Mouse (Mus musculus): ENCODE data around the gene Smg7. TPM values are rescaled to one million over a fixed set of nuclear protein-coding genes. Genes with fewer than 3 reads are reported as not detected.
"Not testable (repeated sequence)": the region's sequence is repeated elsewhere in the genome, so short reads cannot be mapped to it uniquely, and the experiment has no call there.

Smg7 gene
- polyA plus RNA-seq, 1 experiment, result 23.5 TPM

DNA sequence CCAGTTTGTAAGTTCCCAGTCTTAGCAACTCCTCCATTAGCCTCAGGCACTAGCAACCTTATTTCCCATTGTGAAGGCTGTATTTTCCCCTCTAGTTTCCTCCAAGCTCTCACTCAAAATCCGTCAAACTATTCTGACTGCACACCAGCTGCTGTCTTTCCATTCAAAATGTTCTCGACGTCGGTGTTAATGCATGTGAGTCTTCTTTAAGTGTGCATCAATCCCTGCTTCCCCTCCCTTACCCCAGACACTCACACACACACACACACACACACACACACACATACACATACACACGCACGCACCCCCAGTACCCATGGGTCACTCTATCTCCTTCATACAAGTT, 1.1 kb downstream of the Smg7 start:
- no peak overlapping the region for H3K27ac ChIP-seq (ENCODE audit: insufficient read depth, low read depth, low read length)

DNA sequence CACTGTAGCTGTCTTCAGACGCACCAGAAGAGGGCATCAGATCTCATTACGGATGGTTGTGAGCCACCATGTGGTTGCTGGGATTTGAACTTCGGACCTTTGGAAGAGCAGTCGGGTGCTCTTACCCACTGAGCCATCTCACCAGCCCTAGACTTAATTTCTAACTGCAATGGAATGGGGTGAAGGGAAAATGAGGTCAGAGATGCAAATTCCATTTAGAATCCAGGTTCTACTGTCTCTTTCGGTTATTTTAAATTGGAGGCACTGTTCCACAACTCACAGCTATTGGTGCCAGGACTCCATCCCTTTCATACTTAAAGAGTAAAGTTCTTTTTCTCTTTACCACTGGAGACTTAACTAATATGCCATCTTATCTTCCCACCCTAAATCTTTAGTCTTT, 14.4 kb downstream of the Smg7 start:
- H3K36me3 ChIP-seq (ENCODE audit: control insufficient read depth, insufficient read depth, low read length); H3K27ac ChIP-seq (ENCODE audit: insufficient read depth, low read depth, low read length); H3K27me3 ChIP-seq (ENCODE audit: control insufficient read depth, insufficient read depth, low read length); H3K4me3 ChIP-seq (ENCODE audit: low read depth, low read length); H3K4me1 ChIP-seq (ENCODE audit: control insufficient read depth, insufficient read depth, insufficient read length, low read length): not testable (repeated sequence)
- 75% methylated on average over 4 of the region's 5 CpGs for WGBS

More for the DNA sequence above, 1.1 kb downstream of the Smg7 start:
- Histone ChIP-seq H3K4me3 (ENCODE audit: low read depth, low read length) (peak overlapping the region; percentile 99), H3K27me3 (ENCODE audit: control insufficient read depth, insufficient read depth, low read length) (no peaks in the 10 kb centered on the region), H3K4me1 (ENCODE audit: control insufficient read depth, insufficient read depth, insufficient read length, low read length) (no peaks in the 10 kb centered on the region), H3K36me3 (ENCODE audit: control insufficient read depth, insufficient read depth, low read length) (peaks cover 5% of the 10 kb centered on the region; the same call in 1 of the 2 replicates)
- WGBS, result 2% methylated on average over 6 of the region's 6 CpGs
- TF ChIP-seq POLR2A (IDR thresholded peaks at IDR 0.05; ENCODE audit: low read depth, low read length), result no peak
- no peak for TF ChIP-seq CTCF (IDR thresholded peaks at IDR 0.05; ENCODE audit: extremely low read depth, insufficient read length, insufficient replicate concordance, low read depth, low read length)

DNA sequence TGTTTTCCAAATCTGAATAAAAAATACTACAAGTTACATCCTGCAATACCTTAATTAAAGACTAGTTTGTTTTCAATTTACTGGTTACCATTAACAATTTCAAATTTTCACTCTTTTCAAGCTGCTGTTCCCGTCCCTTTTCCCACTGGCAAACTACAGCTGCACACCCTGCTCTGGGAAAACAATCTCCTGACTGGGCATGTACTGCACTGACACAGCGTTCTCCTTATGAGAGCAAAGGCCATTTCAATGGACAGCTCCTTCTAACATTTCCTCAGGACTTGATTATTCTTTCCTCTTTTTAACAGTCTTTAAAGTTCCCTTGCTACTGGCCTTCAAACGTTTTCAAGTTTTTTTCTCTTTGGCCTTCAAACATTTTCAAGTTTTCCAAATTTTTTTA, 31.4 kb downstream of the Smg7 start:
- H3K4me3 ChIP-seq (ENCODE audit: low read depth, low read length), result no peak overlapping the region
- H3K4me1 ChIP-seq (ENCODE audit: control insufficient read depth, insufficient read depth, insufficient read length, low read length), result no peaks in the 10 kb centered on the region
- no peaks in the 10 kb centered on the region for H3K27me3 ChIP-seq (ENCODE audit: control insufficient read depth, insufficient read depth, low read length)
- no peak for TF ChIP-seq POLR2A (IDR thresholded peaks at IDR 0.05; ENCODE audit: low read depth, low read length)
- TF ChIP-seq CTCF (IDR thresholded peaks at IDR 0.05; ENCODE audit: extremely low read depth, insufficient read length, insufficient replicate concordance, low read depth, low read length), result no peak
- peaks cover 22% of the 10 kb centered on the region for H3K36me3 ChIP-seq (ENCODE audit: control insufficient read depth, insufficient read depth, low read length)
- 70% methylated on average over 3 of the region's 3 CpGs for WGBS
- no peak overlapping the region for H3K27ac ChIP-seq (ENCODE audit: insufficient read depth, low read depth, low read length)

DNA sequence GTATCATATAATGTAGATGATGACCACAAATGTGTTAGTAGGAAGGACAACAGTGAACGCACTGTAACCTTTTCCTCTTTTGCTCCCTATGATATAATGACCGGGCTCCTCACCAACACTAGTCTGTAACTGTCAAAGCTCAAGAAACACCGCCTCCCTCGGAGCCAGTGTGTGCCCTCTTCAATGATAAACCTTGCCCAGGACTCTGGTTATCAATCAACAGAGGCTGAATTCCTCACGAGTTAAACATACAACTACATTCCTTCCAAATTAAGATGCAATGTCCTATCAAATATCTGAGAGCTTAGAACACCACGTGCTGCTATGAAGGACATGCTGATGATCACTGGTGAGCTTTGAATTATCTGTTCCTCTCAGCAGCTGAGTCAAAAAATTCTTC, 32.5 kb downstream of the Smg7 start:
- peaks cover 26% of the 10 kb centered on the region for H3K36me3 ChIP-seq (ENCODE audit: control insufficient read depth, insufficient read depth, low read length)
- WGBS, result 80% methylated on average over 6 of the region's 6 CpGs
- no peak overlapping the region for H3K27ac ChIP-seq (ENCODE audit: insufficient read depth, low read depth, low read length)
- no peak overlapping the region for H3K4me3 ChIP-seq (ENCODE audit: low read depth, low read length)
- H3K4me1 ChIP-seq (ENCODE audit: control insufficient read depth, insufficient read depth, insufficient read length, low read length), result no peaks in the 10 kb centered on the region
- TF ChIP-seq POLR2A (IDR thresholded peaks at IDR 0.05; ENCODE audit: low read depth, low read length) (no peak), CTCF (IDR thresholded peaks at IDR 0.05; ENCODE audit: extremely low read depth, insufficient read length, insufficient replicate concordance, low read depth, low read length) (no peak)
- H3K27me3 ChIP-seq (ENCODE audit: control insufficient read depth, insufficient read depth, low read length), result no peaks in the 10 kb centered on the region

DNA sequence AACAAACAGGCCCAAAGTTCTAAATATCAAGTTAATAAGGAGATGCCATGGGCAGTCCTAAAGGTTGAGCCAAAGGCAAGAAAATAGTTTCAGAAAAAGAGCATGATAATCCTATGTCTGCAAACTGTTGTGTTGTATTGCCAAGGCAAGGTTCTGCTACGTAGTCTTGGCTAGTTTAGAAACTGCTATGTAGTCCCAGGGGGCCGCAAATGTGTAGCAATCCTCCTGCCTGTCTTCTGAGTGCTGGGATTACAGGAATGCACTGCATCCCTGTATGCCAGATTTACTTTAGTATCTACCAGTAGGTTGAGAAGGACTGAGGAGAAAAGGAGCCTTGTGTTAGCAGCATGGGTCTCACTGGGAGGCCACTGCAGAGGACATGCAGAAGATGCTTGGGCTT, 55.6 kb downstream of the Smg7 start:
- H3K36me3 ChIP-seq (ENCODE audit: control insufficient read depth, insufficient read depth, low read length), result peaks cover 61% of the 10 kb centered on the region
- WGBS, result 96% methylated on average over 2 of the region's 2 CpGs
- TF ChIP-seq CTCF (IDR thresholded peaks at IDR 0.05; ENCODE audit: extremely low read depth, insufficient read length, insufficient replicate concordance, low read depth, low read length) (no peak), POLR2A (IDR thresholded peaks at IDR 0.05; ENCODE audit: low read depth, low read length) (no peak)
- no peaks in the 10 kb centered on the region for H3K27me3 ChIP-seq (ENCODE audit: control insufficient read depth, insufficient read depth, low read length)
- H3K4me3 ChIP-seq (ENCODE audit: low read depth, low read length), result no peak overlapping the region
- no peaks in the 10 kb centered on the region for H3K4me1 ChIP-seq (ENCODE audit: control insufficient read depth, insufficient read depth, insufficient read length, low read length)
- H3K27ac ChIP-seq (ENCODE audit: insufficient read depth, low read depth, low read length), result no peak overlapping the region

DNA sequence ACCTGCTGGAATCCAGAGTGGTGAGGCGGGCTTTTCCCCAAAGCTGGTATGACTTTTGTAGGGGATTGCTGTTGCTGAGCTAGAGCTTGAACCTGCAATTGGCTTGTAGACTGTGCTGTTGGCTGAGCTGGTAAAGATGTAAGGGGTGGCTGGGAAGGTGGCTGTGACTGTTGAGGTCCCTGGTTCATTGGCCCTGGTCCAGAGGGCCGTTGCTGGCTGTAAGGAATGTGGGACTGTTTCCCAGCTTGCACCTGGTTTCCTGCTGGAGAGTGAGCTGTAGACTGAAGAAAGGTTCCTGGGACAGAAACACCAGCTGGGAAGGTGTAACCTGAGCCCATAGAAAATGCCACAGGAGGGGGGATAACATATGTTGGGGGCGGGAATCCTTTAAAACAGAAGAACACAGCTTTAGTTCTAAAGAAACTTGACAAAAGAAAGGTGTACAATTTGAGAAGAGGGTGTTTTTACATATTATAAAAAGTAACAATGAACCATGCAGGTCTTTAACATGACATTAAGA, 57.2 kb downstream of the Smg7 start:
- peaks cover 60% of the 10 kb centered on the region for H3K36me3 ChIP-seq (ENCODE audit: control insufficient read depth, insufficient read depth, low read length)
- no peaks in the 10 kb centered on the region for H3K27me3 ChIP-seq (ENCODE audit: control insufficient read depth, insufficient read depth, low read length)
- H3K4me1 ChIP-seq (ENCODE audit: control insufficient read depth, insufficient read depth, insufficient read length, low read length), result peaks cover 2% of the 10 kb centered on the region; the same call in 1 of the 2 replicates
- H3K4me3 ChIP-seq (ENCODE audit: low read depth, low read length), result no peak overlapping the region
- H3K27ac ChIP-seq (ENCODE audit: insufficient read depth, low read depth, low read length), result no peak overlapping the region
- TF ChIP-seq CTCF (IDR thresholded peaks at IDR 0.05; ENCODE audit: extremely low read depth, insufficient read length, insufficient replicate concordance, low read depth, low read length), result no peak
- TF ChIP-seq POLR2A (IDR thresholded peaks at IDR 0.05; ENCODE audit: low read depth, low read length), result no peak
- 69% methylated on average over 3 of the region's 3 CpGs for WGBS

DNA sequence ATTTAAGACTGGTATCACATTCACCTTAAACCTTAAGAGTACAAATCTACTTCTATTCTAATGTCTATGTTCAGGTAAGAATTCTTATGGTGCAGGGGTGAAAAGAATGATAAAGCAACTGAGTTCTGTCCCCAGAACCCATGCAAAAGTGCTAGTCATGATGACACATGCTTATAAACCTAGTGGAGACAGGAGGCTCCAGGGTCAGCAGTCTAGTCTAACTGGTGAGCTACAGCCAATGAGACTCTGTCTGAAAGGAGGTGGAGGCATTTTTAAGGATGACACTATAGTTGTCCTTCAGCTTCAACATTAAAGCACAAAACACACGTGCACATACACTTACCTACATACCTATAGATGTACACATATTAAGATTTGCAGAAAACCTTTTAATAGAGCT, 57.8 kb downstream of the Smg7 start:
- Histone ChIP-seq H3K4me3 (ENCODE audit: low read depth, low read length) (no peak overlapping the region), H3K27me3 (ENCODE audit: control insufficient read depth, insufficient read depth, low read length) (no peaks in the 10 kb centered on the region), H3K36me3 (ENCODE audit: control insufficient read depth, insufficient read depth, low read length) (peaks cover 64% of the 10 kb centered on the region), H3K4me1 (ENCODE audit: control insufficient read depth, insufficient read depth, insufficient read length, low read length) (peaks cover 2% of the 10 kb centered on the region; the same call in 1 of the 2 replicates), H3K27ac (ENCODE audit: insufficient read depth, low read depth, low read length) (no peak overlapping the region)
- WGBS, result 78% methylated on average over 1 of the region's 1 CpGs
- TF ChIP-seq POLR2A (IDR thresholded peaks at IDR 0.05; ENCODE audit: low read depth, low read length) (no peak), CTCF (IDR thresholded peaks at IDR 0.05; ENCODE audit: extremely low read depth, insufficient read length, insufficient replicate concordance, low read depth, low read length) (no peak)

DNA sequence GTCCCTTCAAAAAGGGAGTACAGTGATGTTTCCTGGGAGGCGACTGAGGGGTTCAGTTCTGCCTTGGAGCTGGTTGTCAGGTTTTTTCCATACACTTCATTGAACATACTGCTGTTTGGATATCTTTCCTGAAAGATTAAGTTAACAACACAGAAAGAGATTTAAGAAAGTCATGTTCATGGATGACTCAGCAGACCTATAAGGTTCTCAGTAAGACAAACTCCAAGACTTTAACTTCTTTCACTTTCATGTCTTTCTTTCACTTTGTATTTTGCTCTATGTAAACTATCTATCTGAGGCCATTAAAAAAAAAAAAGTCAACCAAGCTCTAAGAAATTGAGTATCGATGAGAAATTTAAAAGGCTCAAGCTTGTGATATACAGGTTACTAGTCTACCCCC, 61.4 kb downstream of the Smg7 start:
- TF ChIP-seq CTCF (IDR thresholded peaks at IDR 0.05; ENCODE audit: extremely low read depth, insufficient read length, insufficient replicate concordance, low read depth, low read length) (no peak), POLR2A (IDR thresholded peaks at IDR 0.05; ENCODE audit: low read depth, low read length) (no peak)
- no peak overlapping the region for H3K4me3 ChIP-seq (ENCODE audit: low read depth, low read length)
- peaks cover 2% of the 10 kb centered on the region; the same call in 1 of the 2 replicates for H3K4me1 ChIP-seq (ENCODE audit: control insufficient read depth, insufficient read depth, insufficient read length, low read length)
- H3K36me3 ChIP-seq (ENCODE audit: control insufficient read depth, insufficient read depth, low read length), result peaks cover 62% of the 10 kb centered on the region
- WGBS, result 86% methylated on average over 2 of the region's 2 CpGs
- no peaks in the 10 kb centered on the region for H3K27me3 ChIP-seq (ENCODE audit: control insufficient read depth, insufficient read depth, low read length)
- H3K27ac ChIP-seq (ENCODE audit: insufficient read depth, low read depth, low read length), result no peak overlapping the region

Data from small intestine, adult 2 months (tissue).